Comparison of ENCODE assay signal across 14 mouse cellular contexts in the genomic region with DNA sequence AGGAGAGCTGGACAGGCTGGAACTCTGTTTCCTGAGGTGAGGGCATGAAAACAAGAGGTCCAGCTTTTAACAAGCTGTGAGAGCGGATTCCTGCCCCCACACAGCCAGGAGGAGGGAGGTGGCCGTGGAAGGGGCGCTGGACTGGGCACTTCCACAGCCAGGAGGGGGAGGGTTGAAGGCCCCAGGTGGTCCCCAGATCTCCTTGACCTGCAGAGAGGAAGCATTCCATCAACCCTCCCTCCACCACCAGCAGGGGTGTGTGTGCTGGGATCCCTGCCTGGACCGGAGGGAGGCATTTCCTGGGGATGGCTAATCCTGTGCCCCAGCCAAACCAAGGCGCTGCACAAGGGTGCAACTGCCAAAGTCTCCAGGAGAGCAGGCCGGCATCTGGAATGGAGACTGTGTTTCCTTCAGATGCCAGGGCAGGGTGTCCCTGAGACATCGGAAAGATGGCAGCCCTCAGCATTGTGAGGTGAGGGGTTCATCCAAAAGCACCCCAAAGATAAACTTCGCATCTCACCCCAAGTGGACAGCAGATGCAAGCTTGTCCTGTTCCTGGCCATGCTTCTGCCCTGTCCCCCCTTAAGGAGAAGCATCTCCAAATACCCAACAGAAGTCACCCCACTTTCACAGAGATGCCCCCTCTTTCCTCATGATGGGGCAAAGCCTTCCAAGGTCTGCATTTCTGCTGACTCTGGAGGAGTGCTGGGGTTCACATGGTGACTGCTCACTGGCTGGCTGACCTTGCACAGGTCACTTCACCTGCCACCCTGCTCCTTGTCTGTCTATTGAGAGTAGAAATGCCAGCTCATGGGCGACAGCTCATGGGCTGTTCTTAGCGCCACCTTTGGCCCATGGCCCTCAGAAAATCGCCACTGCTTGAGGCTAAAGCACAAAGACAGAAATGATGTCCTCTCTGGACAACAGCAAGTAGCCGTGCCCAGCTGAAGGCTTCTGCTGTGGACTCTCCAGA. TPM values are rescaled to one million over a fixed set of nuclear protein-coding genes. Genes with fewer than 3 reads are reported as not detected.
DNase-seq lines count a peak whose midpoint lies in the region; ATAC-seq and TF ChIP-seq lines count a peak whose summit lies in the region.
"Had no signal": no experiment of that assay in that cellular context is flagged by ENCODE, and none has a peak within 500 bp of the region (broad histone marks: within the 10 kb centered on the region; RNA-seq: fewer than 3 reads in every experiment).

A gene (minus strand): TSS at position 51 of the 973 bp plus-strand sequence.

- H3K27ac ChIP-seq in lung, postnatal 0 days (ENCODE audit: low read length) = no peak within 1 kb of the TSS
- no peak within 1 kb of the TSS; the same call in 1 of the 2 replicates for H3K27ac ChIP-seq in limb, embryonic 13.5 days
- H3K27ac ChIP-seq: kidney, postnatal 0 days; stomach, postnatal 0 days had no signal

- H3K9ac ChIP-seq in lung, postnatal 0 days (replicated peaks; ENCODE audit: low read depth) = no peak within 1 kb of the TSS
- peak within 1 kb of the TSS; percentile 13; the same call in 1 of the 2 replicates for H3K9ac ChIP-seq in limb, embryonic 13.5 days

- no peaks in the 10 kb centered on the region for H3K9me3 ChIP-seq in lung, postnatal 0 days (ENCODE audit: low read length)
- no peaks in the 10 kb centered on the region for H3K9me3 ChIP-seq in limb, embryonic 13.5 days
- H3K9me3 ChIP-seq: megakaryocyte, embryonic 14.5 days had no signal

- H3K4me2 ChIP-seq in lung, postnatal 0 days (replicated peaks; ENCODE audit: low read depth, low read length) = no peak within 1 kb of the TSS
- no peak within 1 kb of the TSS for H3K4me2 ChIP-seq in limb, embryonic 13.5 days (replicated peaks)
- H3K4me2 ChIP-seq: liver, embryonic 11.5 days had no signal

- peak; percentile 11; the same call in 1 of the 2 replicates for TF ChIP-seq CTCF in lung, postnatal 0 days (IDR thresholded peaks at IDR 0.05)

- H3K27me3 ChIP-seq in lung, postnatal 0 days (replicated peaks; ENCODE audit: insufficient read depth, low read length) = no peaks in the 10 kb centered on the region; the same call in 1 of the 2 replicates
- no peaks in the 10 kb centered on the region for H3K27me3 ChIP-seq in limb, embryonic 13.5 days
- H3K27me3 ChIP-seq: megakaryocyte, embryonic 14.5 days had no signal

- peaks cover under 1% of the 10 kb centered on the region; the same call in 1 of the 2 replicates for H3K4me1 ChIP-seq in lung, postnatal 0 days (ENCODE audit: insufficient read depth, low read depth, low read length)
- H3K4me1 ChIP-seq in limb, embryonic 13.5 days = peaks cover 13% of the 10 kb centered on the region

- no peak within 1 kb of the TSS for H3K4me3 ChIP-seq in lung, postnatal 0 days (ENCODE audit: low read depth, low read length)
- no peak within 1 kb of the TSS for H3K4me3 ChIP-seq in limb, embryonic 13.5 days
- H3K4me3 ChIP-seq: megakaryocyte, embryonic 14.5 days had no signal

- intact Hi-C loops in heart, postnatal 25 days (cut with DNase I) = no loop called here

- WGBS in lung, postnatal 0 days = 62% methylated on average over 12 of the region's 12 CpGs
- 66% methylated on average over 12 of the region's 12 CpGs for WGBS in limb, embryonic 13.5 days

- no peak for ATAC-seq in lung, postnatal 0 days
- no peak for ATAC-seq in limb, embryonic 13.5 days (ENCODE audit: low FRiP score, low read depth)

- DNase-seq in heart, adult 18-20 months = peak; percentile 36 to 68
- DNase-seq in heart, postnatal 25 days (ENCODE audit: low spot score) = no peak
- DNase-seq in lung, postnatal 0 days (ENCODE audit: low spot score) = no peak
- no peak for DNase-seq in lung, postnatal 4 days
- DNase-seq in kidney, adult 8-10 months = peak; percentile 54 to 65
- DNase-seq in layer of hippocampus, postnatal 14 days (ENCODE audit: low spot score in 2 of 2) = no peak

- TF ChIP-seq EP300 in lung, postnatal 0 days (IDR thresholded peaks at IDR 0.05) = no peak

- H3K36me3 ChIP-seq in lung, postnatal 0 days (ENCODE audit: insufficient read depth, low read length) = peaks cover 28% of the 10 kb centered on the region; the same call in 1 of the 2 replicates
- peaks cover 51% of the 10 kb centered on the region for H3K36me3 ChIP-seq in limb, embryonic 13.5 days

RNA-seq across cellular contexts. Expression of the gene that starts here (rescaled TPM):
- total RNA-seq in heart, adult 18-20 months (2021) = under 1 TPM in 1 of 2 experiments, not detected in 1; 0.54 TPM
- under 1 TPM in 1 of 2 experiments, not detected in 1; 0.60 TPM for total RNA-seq in heart, postnatal 25 days (2021)
- 0.87 TPM in 1 of 2 replicates, not detected in the other for polyA plus RNA-seq in lung, postnatal 0 days (2015; fragmentation: Nextera tagmentation; extraction: Ambion mirVana)
- 1.4 and 2.2 TPM in 2 replicates for polyA plus RNA-seq in limb, embryonic 13.5 days (2015; fragmentation: Nextera tagmentation; extraction: Ambion mirVana)
- total RNA-seq in layer of hippocampus, postnatal 14 days (2021) = not detected
- total RNA-seq: common myeloid progenitor, adult 5-6 weeks; left cerebral cortex, adult 18-20 months had no signal
- polyA plus RNA-seq: small intestine, adult 2 months had no signal

Comparison
In these comparisons a context has a peak if more than half of its experiments do, and no peak if none do; other contexts are left out.
1. Peak in DNase-seq in heart, adult 18-20 months; RNA of the gene not detected or under 1 TPM.
2. DNase-seq: peak in kidney, adult 8-10 months (2 of 2); none in heart, postnatal 25 days (single experiment), lung, postnatal 0 days (single experiment), lung, postnatal 4 days (0 of 2) and layer of hippocampus, postnatal 14 days (0 of 2).